Mouse (Mus musculus) MEL (cell line): Measurements from ENCODE around the gene Kank1.

Experiments used
- CTCF ChIP-seq, 3 experiments: IDR thresholded peaks in 2 of 3; conservative IDR thresholded peaks in 1 of 3; 2 replicates each; pipeline ENCODE4 v1.5.1; 2011 to 2012; ENCODE audit warnings: low read length in 3 of 3, low read depth in 2 of 3, mild to moderate bottlenecking in 2 of 3, improper control_type of control experiment in 1 of 3, inconsistent platforms in 1 of 3, mixed read lengths in 1 of 3, moderate library complexity in 1 of 3; ENCODE audit not compliant: control insufficient read depth in 1 of 3, insufficient read depth in 1 of 3, poor library complexity in 1 of 3, severe bottlenecking in 1 of 3
- GATA1 ChIP-seq: IDR thresholded peaks from 2 replicates; pipeline ENCODE4 v1.6.1; 2011; ENCODE audit warnings: low read depth, low read length, improper control_type of control experiment
- HCFC1 ChIP-seq: IDR thresholded peaks from 2 replicates; pipeline ENCODE4 v1.6.1; 2012; ENCODE audit warnings: low read depth, mild to moderate bottlenecking, inconsistent platforms, low read length, improper control_type of control experiment, moderate library complexity
- MEF2A ChIP-seq: IDR thresholded peaks from 2 replicates; pipeline ENCODE4 v1.6.1; 2014; ENCODE audit warnings: low read depth, mild to moderate bottlenecking, inconsistent platforms, low read length, improper control_type of control experiment; ENCODE audit not compliant: poor library complexity, insufficient replicate concordance, severe bottlenecking; ENCODE audit errors: extremely low read depth
- MYC ChIP-seq: IDR thresholded peaks from 2 replicates; pipeline ENCODE4 v1.6.1; 2011; ENCODE audit warnings: low read depth, mild to moderate bottlenecking, low read length, improper control_type of control experiment, moderate library complexity
- POLR2A ChIP-seq, 2 experiments: IDR thresholded peaks; 2 replicates each; pipeline ENCODE4 v1.6.1; 2011 to 2012; ENCODE audit warnings: low read length in 2 of 2, mild to moderate bottlenecking in 2 of 2, control low read depth in 1 of 2, improper control_type of control experiment in 1 of 2, low read depth in 1 of 2, moderate library complexity in 1 of 2; ENCODE audit not compliant: control insufficient read depth in 1 of 2, insufficient read depth in 1 of 2, poor library complexity in 1 of 2
- RCOR1 ChIP-seq: IDR thresholded peaks from 2 replicates; pipeline ENCODE4 v1.6.1; 2012; ENCODE audit warnings: low read depth, mild to moderate bottlenecking, inconsistent platforms, low read length, improper control_type of control experiment

GRCm38 (mm10) chr19:25247858-25248552 is 11.2 kb downstream of the Kank1 start:
- TF ChIP-seq CTCF (IDR thresholded peaks at IDR 0.05 in 2 of 3, conservative IDR thresholded peaks at IDR 0.05 in 1 of 3; ENCODE audit: control insufficient read depth in 1 of 3, insufficient read depth in 1 of 3, low read depth in 2 of 3, low read length in 3 of 3, poor library complexity in 1 of 3, severe bottlenecking in 1 of 3) (no peak), POLR2A (IDR thresholded peaks at IDR 0.05; ENCODE audit: control insufficient read depth in 1 of 2, insufficient read depth in 1 of 2, low read depth in 1 of 2, low read length in 2 of 2, poor library complexity in 1 of 2) (no peak), GATA1 (no peak), RCOR1 (no peak), MEF2A (no peak), HCFC1 (no peak), MYC (no peak)
